Mouse (Mus musculus): Measurements from ENCODE around the gene Olfr597. TPM values are rescaled to one million over a fixed set of nuclear protein-coding genes. Genes with fewer than 3 reads are reported as not detected.

The Olfr597 gene
- total RNA-seq (2023), result not detected

DNA sequence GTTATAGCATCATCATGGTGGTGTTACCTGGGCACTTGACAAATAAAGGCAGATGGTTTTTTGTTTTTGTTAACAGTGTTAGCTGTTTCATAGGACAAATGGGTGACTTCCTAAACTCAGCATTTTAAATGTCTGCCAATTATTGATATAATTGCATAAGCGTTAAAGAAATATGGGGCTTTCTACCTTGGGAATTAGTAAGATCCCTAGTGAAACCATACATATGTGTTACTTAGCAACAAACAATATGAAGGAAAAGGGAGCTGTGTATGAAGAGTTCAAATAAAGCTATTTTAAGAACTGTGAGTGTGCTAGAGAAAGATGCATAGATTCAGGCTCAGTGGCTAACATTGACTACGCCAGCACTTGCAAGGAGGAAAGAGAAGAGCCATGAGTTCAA lies at the start of gene Olfr597:
Gene Olfr597 (plus strand): TSS at position 301 of the 400 bp plus-strand sequence.

DNA sequence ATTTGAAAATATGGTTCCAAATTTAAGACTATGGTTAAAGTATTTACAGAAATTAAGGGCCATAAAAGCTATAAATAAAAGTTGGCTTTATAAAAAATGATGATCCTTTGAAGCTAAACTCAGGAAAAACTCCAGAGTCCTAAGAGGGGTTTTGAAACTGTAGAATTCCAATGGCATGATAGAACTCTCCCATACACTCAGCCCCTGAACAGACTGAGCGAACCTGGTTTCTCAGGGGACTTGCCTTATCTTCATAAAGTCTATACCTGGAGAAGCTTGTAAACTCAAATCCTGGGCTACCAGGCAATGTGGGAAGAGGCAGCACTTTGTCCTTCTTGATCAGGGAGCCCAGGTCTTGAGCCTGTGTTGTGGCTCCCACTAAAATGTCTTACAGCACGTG lies 10.8 kb upstream of the Olfr597 start, which contains the start of gene Olfr596:
Gene Olfr596 (plus strand): TSS at position 301 of the 400 bp plus-strand sequence.

DNA sequence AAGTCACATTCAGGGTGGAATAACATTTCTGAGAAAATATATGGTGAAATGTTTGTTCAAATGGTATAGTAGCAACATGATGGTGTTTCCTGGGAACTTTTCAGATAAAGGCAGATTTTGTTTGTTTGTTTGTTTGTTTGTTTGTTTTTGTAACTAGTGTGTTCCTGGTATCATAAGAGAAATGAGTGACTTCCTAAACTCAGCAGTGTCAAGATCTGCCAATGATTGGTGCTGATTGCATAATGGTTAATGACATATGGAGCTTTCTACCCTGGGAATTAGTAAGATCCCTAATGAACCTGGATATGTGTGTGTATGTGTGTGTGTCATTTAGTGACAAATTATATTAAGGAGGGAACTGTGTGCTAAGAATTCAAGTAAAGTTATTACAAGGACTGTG lies 7.2 kb downstream of the Olfr597 start, which contains the start of gene Olfr598:
Gene Olfr598 (plus strand): TSS at position 301 of the 400 bp plus-strand sequence.

DNA sequence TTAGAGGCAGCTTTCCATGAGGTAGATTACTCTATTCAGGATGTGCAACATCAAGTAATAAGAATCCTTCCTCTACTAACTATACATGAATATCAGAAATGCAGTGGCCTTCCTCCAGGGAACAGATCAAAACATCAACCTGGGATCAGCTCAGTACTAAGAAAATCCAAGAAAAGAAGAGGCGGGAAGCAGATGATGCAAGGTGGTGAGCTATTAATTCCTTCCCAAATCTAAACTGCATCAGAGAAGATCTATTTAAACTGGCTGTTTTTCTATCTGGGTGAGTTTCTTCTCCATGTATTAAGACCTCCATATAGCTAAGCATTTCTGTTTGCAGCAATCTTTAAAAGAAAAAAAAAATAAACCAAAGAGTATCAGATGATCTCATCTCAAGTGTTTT lies 19.5 kb downstream of the Olfr597 start, which contains the start of gene Olfr599:
Gene Olfr599 (plus strand): TSS at position 301 of the 400 bp plus-strand sequence.

DNA sequence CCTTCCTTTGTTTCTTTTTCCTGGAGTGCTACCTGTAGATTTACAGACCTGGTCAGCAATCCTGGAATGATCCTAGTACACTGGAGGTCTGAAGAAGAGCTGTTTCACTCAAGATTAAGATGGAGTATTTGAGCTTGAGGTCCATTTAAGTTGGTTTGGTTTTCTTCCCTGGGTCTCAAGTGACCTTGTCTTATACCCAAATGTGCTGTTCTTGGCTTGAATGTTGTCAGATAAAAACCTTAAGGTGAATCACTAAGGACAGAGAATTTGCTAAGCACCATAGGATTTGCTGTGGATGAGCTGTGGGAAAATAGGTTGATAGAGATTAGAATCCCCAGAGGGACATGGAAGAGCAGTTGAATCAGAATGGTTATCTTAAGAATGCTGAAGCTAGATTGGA lies 33.5 kb downstream of the Olfr597 start, which contains the start of gene Olfr600:
Gene Olfr600 (minus strand): TSS at position 101 of the 400 bp plus-strand sequence.

DNA sequence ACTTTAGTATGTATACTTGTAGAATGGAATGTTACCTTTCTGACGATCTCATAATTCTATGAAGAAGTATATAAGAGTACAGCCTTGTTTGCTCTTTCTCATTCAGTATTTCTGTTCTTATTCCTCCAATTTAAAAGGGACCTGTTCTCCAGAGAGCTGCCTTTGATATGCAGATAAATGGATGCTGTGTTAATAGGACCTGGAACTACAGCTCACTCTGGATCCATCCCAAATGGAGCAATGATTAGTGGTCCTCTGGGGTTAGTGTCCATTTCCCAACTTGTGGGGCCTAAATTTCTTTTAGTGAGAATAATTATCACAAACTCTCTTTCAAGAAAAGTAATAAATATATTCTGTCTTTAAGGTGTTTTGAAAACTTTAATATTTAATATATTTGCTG lies 46.4 kb downstream of the Olfr597 start, which contains the start of gene Olfr601:
Gene Olfr601 (minus strand): TSS at position 101 of the 400 bp plus-strand sequence.

Other genes starting within 250 kb of the Olfr597 start
- gene Olfr584, start 234.4 kb upstream of the Olfr597 start, total RNA-seq (2023), result not detected
- not detected for gene Olfr585, start 218.6 kb upstream of the Olfr597 start, total RNA-seq (2023)
- gene Olfr586, start 190.7 kb upstream of the Olfr597 start, total RNA-seq (2023), result not detected
- not detected for gene Olfr588-ps1, start 175.4 kb upstream of the Olfr597 start, total RNA-seq (2023)
- gene Olfr589, start 160.0 kb upstream of the Olfr597 start, total RNA-seq (2023), result not detected
- gene Olfr591, start 138.0 kb upstream of the Olfr597 start, total RNA-seq (2023), result not detected
- gene Olfr592, start 131.5 kb upstream of the Olfr597 start, total RNA-seq (2023), result not detected
- not detected for gene Olfr593, start 104.5 kb upstream of the Olfr597 start, total RNA-seq (2023)
- gene Olfr594, start 99.3 kb upstream of the Olfr597 start, total RNA-seq (2023), result not detected
- not detected for gene Usp17ld, start 63.8 kb upstream of the Olfr597 start, total RNA-seq (2023)
- not detected for gene Olfr596, start 10.7 kb upstream of the Olfr597 start, total RNA-seq (2023)
- not detected for gene Olfr598, start 7.3 kb downstream of the Olfr597 start, total RNA-seq (2023)
- gene Olfr599, start 19.6 kb downstream of the Olfr597 start, total RNA-seq (2023), result not detected
- gene Olfr600, start 33.4 kb downstream of the Olfr597 start, total RNA-seq (2023), result not detected
- not detected for gene Olfr601, start 46.3 kb downstream of the Olfr597 start, total RNA-seq (2023)
- gene Olfr603, start 69.9 kb downstream of the Olfr597 start, total RNA-seq (2023), result not detected
- not detected for gene Usp17lc, start 98.8 kb downstream of the Olfr597 start, total RNA-seq (2023)
- gene Olfr605, start 129.1 kb downstream of the Olfr597 start, total RNA-seq (2023), result not detected
- gene Olfr606, start 132.7 kb downstream of the Olfr597 start, total RNA-seq (2023), result not detected
- gene Olfr607, start 147.8 kb downstream of the Olfr597 start, total RNA-seq (2023), result not detected
- not detected for gene Olfr608, start 153.6 kb downstream of the Olfr597 start, total RNA-seq (2023)
- gene Olfr609, start 181.7 kb downstream of the Olfr597 start, total RNA-seq (2023), result not detected
- not detected for gene Olfr610, start 195.8 kb downstream of the Olfr597 start, total RNA-seq (2023)
- gene Olfr611, start 204.5 kb downstream of the Olfr597 start, total RNA-seq (2023), result not detected
- gene Olfr612, start 226.4 kb downstream of the Olfr597 start, total RNA-seq (2023), result not detected
- not detected for gene Olfr613, start 231.8 kb downstream of the Olfr597 start, total RNA-seq (2023)
- gene Olfr615, start 239.8 kb downstream of the Olfr597 start, total RNA-seq (2023), result not detected

Data from monocyte, adult 59 days (primary cell).